Mouse (Mus musculus) forebrain, embryonic 10.5 days (tissue): ENCODE data around the gene Srgap3. TPM values are rescaled to one million over a fixed set of nuclear protein-coding genes. Genes with fewer than 3 reads are reported as not detected.

ENCODE experiments used
- DNase-seq: peaks from one replicate; pipeline ENCODE4 v3.0.0-alpha.2; 2017; ENCODE audit warnings: low spot score; ENCODE audit errors: extremely low spot score
- H3K27ac ChIP-seq: fragments of 300-500 bp; sonication (generic); 2 replicates; pipeline ENCODE4 v1.5.1; 2016; ENCODE audit warnings: mild to moderate bottlenecking
- H3K27me3 ChIP-seq: fragments of 300-500 bp; sonication (generic); 2 replicates; pipeline ENCODE4 v1.6.1; 2016; ENCODE audit warnings: mild to moderate bottlenecking; ENCODE audit not compliant: poor library complexity, severe bottlenecking
- H3K36me3 ChIP-seq: fragments of 300-500 bp; sonication (generic); replicated peaks from 2 replicates; pipeline ENCODE4 v1.6.1; 2016; ENCODE audit warnings: mild to moderate bottlenecking, moderate library complexity
- H3K4me1 ChIP-seq: fragments of 300-500 bp; sonication (generic); 2 replicates; pipeline ENCODE4 v1.6.1; 2016
- H3K4me3 ChIP-seq: fragments of 300-500 bp; sonication (generic); 2 replicates; pipeline ENCODE4 v1.5.1; 2016; ENCODE audit warnings: mild to moderate bottlenecking, moderate library complexity
- H3K9me3 ChIP-seq: fragments of 300-500 bp; sonication (generic); 2 replicates; pipeline ENCODE4 v1.6.1; 2016; ENCODE audit warnings: mild to moderate bottlenecking, moderate library complexity
- WGBS: fragments of 180-500 bp; shearing (Covaris S2); methylation state at CpG from one replicate; pipeline ENCODE4 v1.1.7; 2016; 5-methylcytosine and 5-hydroxymethylcytosine counted together
- polyA plus RNA-seq: library from polyadenylated mRNA; unstranded; fragments of >200 nt; fragmentation: Nextera tagmentation; extraction: Ambion mirVana; gene quantifications from 2 replicates; pipeline ENCODE4 v1.2.1, GENCODE M21; 2016

Gene Srgap3
- polyA plus RNA-seq, 1 experiment from 2014 or later, result 16.5 TPM

GRCm38 (mm10) chr6:112924606-112925141, 22.4 kb downstream of the Srgap3 start:
- no peaks in the 10 kb centered on the region for H3K27me3 ChIP-seq
- H3K36me3 ChIP-seq, result peaks cover 48% of the 10 kb centered on the region
- no peak for DNase-seq
- H3K27ac ChIP-seq, result peak overlapping the region; percentile 54; the same call in 1 of the 2 replicates
- 85% methylated on average over 13 of the region's 13 CpGs for WGBS
- H3K4me3 ChIP-seq, result no peak overlapping the region
- peaks cover 70% of the 10 kb centered on the region for H3K4me1 ChIP-seq
- H3K9me3 ChIP-seq, result peaks cover 4% of the 10 kb centered on the region; the same call in 1 of the 2 replicates

GRCm38 (mm10) chr6:112920619-112921195, 26.4 kb downstream of the Srgap3 start:
- Histone ChIP-seq H3K4me3 (no peak overlapping the region), H3K36me3 (peaks cover 74% of the 10 kb centered on the region), H3K9me3 (peaks cover 4% of the 10 kb centered on the region; the same call in 1 of the 2 replicates), H3K4me1 (peaks cover 31% of the 10 kb centered on the region), H3K27ac (peak overlapping the region; percentile 22; the same call in 1 of the 2 replicates), H3K27me3 (no peaks in the 10 kb centered on the region)
- 81% methylated on average over 8 of the region's 8 CpGs for WGBS
- no peak for DNase-seq

GRCm38 (mm10) chr6:112917717-112918116, 29.3 kb downstream of the Srgap3 start:
- Histone ChIP-seq H3K27me3 (no peaks in the 10 kb centered on the region), H3K4me3 (no peak overlapping the region), H3K4me1 (peaks cover 19% of the 10 kb centered on the region), H3K36me3 (peaks cover 63% of the 10 kb centered on the region), H3K27ac (no peak overlapping the region), H3K9me3 (peaks cover under 1% of the 10 kb centered on the region; the same call in 1 of the 2 replicates)
- no peak for DNase-seq
- 91% methylated on average over 8 of the region's 8 CpGs for WGBS

DNA sequence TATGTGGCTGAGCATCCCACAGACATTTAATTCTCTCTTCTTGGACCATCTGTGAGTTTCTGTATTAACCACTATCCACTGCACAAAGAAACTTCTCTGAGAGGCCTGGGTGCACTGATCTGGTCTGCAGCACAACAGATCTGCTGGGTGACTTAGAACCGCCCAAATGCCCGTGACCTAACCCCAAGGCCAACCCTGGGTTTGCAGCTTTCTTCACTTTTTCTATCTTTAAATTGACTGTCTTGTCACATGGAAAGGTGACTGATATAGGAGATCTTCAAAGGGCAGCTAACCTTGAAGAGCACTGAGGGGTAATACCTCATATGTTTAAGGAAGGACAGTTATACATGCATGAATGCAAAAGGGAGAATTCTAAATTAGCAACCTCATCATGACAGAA, 30.8 kb downstream of the Srgap3 start:
- Histone ChIP-seq H3K4me3 (no peak overlapping the region), H3K36me3 (peaks cover 55% of the 10 kb centered on the region), H3K27me3 (no peaks in the 10 kb centered on the region), H3K9me3 (no peaks in the 10 kb centered on the region), H3K27ac (no peak overlapping the region), H3K4me1 (peaks cover 9% of the 10 kb centered on the region)
- no peak for DNase-seq
- WGBS, result 93% methylated on average over 2 of the region's 2 CpGs

GRCm38 (mm10) chr6:112912552-112912951, 34.5 kb downstream of the Srgap3 start:
- no peaks in the 10 kb centered on the region for H3K27me3 ChIP-seq
- WGBS, result 92% methylated on average over 5 of the region's 5 CpGs
- no peak overlapping the region for H3K27ac ChIP-seq
- no peaks in the 10 kb centered on the region for H3K9me3 ChIP-seq
- no peak overlapping the region for H3K4me3 ChIP-seq
- peaks cover 5% of the 10 kb centered on the region; the same call in 1 of the 2 replicates for H3K4me1 ChIP-seq
- H3K36me3 ChIP-seq, result peaks cover 31% of the 10 kb centered on the region
- DNase-seq, result no peak

DNA sequence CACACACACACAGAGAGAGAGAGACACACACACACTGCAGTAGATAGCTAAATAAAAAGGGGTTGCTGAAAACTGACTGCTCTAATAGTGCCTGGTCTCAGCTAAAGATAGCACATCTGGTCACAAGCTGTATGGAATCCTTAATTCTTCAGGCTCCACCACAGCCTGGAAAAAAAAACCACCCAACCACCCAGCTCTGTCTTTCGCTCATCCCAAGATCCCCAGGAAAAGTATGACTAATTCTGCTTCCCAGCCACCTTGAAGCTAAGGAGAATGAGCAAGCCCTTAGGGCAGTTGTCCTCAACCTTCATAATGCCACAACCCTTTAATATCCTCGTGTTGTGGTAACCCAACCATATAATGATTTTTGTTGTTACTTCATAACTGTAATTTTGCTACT, 37.4 kb downstream of the Srgap3 start:
- DNase-seq, result no peak
- Histone ChIP-seq H3K27me3 (no peaks in the 10 kb centered on the region), H3K27ac (no peak overlapping the region), H3K36me3 (peaks cover 34% of the 10 kb centered on the region), H3K4me3 (no peak overlapping the region), H3K4me1 (peaks cover 7% of the 10 kb centered on the region), H3K9me3 (no peaks in the 10 kb centered on the region)
- 82% methylated on average over 2 of the region's 2 CpGs for WGBS

DNA sequence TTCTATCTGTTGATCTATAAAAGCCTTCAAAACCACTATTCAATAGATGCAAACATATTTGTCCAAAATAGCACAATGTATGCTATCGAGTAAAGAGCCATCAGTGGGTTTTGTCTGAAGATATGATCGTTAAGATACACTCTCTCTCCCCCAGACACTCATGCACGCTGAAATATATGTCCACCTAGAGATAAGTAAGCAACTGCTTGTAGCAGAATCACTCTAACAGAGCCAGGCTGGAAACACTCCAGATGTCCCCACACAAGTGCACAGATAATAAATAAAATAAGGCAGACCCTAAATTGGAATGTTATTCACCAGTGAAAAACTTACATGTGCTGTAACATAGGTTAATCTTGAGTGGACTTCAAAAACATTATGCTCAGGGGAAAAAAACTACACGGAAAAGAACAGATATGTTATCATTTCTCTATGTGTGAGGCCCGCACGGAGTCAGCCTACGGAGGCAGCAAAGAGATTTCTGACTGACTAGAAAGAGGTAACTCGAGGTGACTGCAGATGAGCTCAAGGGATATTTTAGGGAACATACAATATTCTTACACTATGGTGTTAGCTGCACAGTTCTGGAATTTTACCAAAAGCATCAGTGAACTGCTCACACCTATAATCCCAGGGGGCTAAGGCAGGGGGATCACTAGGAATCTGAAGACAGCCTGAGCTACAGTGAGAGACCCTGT, 39.0 kb downstream of the Srgap3 start:
- DNase-seq, result no peak
- 89% methylated on average over 8 of the region's 8 CpGs for WGBS
- peaks cover 24% of the 10 kb centered on the region for H3K36me3 ChIP-seq
- no peak overlapping the region for H3K27ac ChIP-seq
- no peaks in the 10 kb centered on the region for H3K27me3 ChIP-seq
- peaks cover 24% of the 10 kb centered on the region for H3K4me1 ChIP-seq
- H3K4me3 ChIP-seq, result no peak overlapping the region
- H3K9me3 ChIP-seq, result no peaks in the 10 kb centered on the region

DNA sequence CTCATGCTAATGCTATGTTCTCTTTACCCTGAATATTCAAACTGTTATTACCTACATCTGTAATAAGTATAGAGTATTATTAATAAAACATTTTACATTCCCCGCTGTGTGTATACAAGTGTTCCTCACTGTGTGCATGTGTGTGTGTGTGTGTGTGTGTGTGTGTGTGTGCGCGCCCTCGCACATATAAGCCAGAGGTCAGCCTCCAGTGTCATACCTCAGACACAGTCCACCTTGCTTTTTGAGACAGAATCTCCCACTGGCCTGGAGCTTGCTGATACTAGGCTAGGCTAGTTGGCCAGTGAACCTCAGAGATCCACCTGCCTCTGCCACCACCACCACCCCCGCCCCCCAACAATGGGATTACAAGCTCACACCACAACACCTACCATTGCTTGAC, 43.3 kb downstream of the Srgap3 start:
- Histone ChIP-seq H3K4me3 (peak overlapping the region; percentile 34), H3K36me3 (peaks cover 20% of the 10 kb centered on the region), H3K4me1 (peaks cover 61% of the 10 kb centered on the region), H3K9me3 (no peaks in the 10 kb centered on the region), H3K27ac (peak overlapping the region; percentile 93), H3K27me3 (no peaks in the 10 kb centered on the region)
- no peak for DNase-seq
- WGBS, result 95% methylated on average over 5 of the region's 5 CpGs

DNA sequence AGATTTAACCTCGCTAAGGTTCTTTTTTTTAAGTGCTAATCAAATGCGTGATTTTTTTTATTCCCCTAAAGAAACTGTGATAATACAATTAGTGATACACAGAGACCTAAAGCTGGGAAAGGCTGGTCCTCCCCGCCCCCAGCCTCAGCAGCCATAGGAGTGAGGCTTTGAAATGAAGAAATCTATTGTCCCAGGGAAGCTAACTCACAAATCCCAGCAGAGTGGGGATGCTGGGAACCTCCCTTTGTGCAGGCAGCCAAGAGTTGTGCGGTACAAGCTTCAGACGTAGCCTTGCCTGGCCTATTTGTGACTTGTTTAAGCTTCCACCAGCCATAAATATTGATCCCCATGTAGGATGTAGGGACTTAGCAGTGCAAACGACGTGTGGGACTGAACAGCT, 43.8 kb downstream of the Srgap3 start:
- H3K4me3 ChIP-seq, result peak overlapping the region; percentile 34
- DNase-seq, result peak; percentile 70
- H3K4me1 ChIP-seq, result peaks cover 67% of the 10 kb centered on the region
- WGBS, result 3% methylated on average over 7 of the region's 7 CpGs
- H3K27ac ChIP-seq, result peak overlapping the region; percentile 93
- peaks cover 20% of the 10 kb centered on the region for H3K36me3 ChIP-seq
- H3K9me3 ChIP-seq, result no peaks in the 10 kb centered on the region
- H3K27me3 ChIP-seq, result no peaks in the 10 kb centered on the region

DNA sequence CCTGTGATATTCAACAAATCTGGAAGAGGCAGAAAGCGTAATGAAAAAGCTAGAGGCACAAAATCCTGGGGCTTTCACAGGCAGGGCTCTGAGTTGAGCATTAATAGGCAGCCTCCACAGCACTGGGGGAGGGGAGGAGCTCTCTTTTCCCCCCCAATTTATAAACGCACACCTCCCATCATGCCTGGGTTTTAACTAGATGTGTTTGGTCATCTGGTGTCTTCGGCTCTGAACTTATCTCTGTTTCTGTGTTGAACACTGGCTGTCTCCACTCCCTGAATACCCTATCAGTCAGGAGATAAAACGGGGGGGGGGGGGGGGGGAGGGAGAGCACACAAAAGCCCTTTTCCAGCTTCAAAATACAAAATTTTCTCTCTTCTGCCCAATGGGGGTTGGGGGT, 44.3 kb downstream of the Srgap3 start:
- H3K4me1 ChIP-seq, result peaks cover 71% of the 10 kb centered on the region
- no peaks in the 10 kb centered on the region for H3K9me3 ChIP-seq
- peak overlapping the region; percentile 34 for H3K4me3 ChIP-seq
- no peaks in the 10 kb centered on the region for H3K27me3 ChIP-seq
- DNase-seq, result peak; percentile 56
- peaks cover 20% of the 10 kb centered on the region for H3K36me3 ChIP-seq
- H3K27ac ChIP-seq, result peak overlapping the region; percentile 93
- 13% methylated on average over 4 of the region's 4 CpGs for WGBS

- whole genome bisulfite sequencing, result 29% methylated on average over 6 of the region's 6 CpGs
- H3K9me3 ChIP-seq, result no peaks in the 10 kb centered on the region
- H3K27ac ChIP-seq, result peak overlapping the region; percentile 93
- DNase-seq, result peak; percentile 75
- H3K4me1 ChIP-seq, result peaks cover 89% of the 10 kb centered on the region
- H3K27me3 ChIP-seq, result no peaks in the 10 kb centered on the region
- H3K36me3 ChIP-seq, result peaks cover 2% of the 10 kb centered on the region; the same call in 1 of the 2 replicates
- H3K4me3 ChIP-seq, result peak overlapping the region; percentile 28
These were observed 46.8 kb downstream of the Srgap3 start for GRCm38 (mm10) chr6:112900306-112900705.

DNA sequence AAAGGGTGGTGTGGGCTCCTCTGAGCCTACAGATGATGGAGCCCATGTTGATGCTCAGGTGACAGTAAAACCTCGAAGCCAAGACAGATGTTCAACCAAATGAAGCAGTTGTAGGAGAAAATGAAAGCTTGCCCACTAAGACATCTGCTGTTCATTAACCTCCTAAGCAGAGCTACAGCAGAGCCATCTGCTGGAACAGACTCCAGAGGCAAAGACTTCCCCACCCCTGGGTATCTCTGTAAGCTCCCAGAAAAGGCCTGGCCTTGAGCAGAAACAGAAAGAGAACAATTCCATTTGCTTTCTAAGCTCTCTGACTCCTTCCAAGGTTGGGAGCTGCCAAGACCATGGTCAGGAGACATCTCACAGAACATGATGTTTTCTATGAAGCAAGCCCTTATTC, 47.4 kb downstream of the Srgap3 start:
- WGBS, result 53% methylated on average over 1 of the region's 1 CpGs
- H3K4me1 ChIP-seq, result peaks cover 87% of the 10 kb centered on the region
- peak overlapping the region; percentile 93 for H3K27ac ChIP-seq
- H3K4me3 ChIP-seq, result peak overlapping the region; percentile 28
- peaks cover 8% of the 10 kb centered on the region; the same call in 1 of the 2 replicates for H3K36me3 ChIP-seq
- H3K27me3 ChIP-seq, result no peaks in the 10 kb centered on the region
- no peak for DNase-seq
- no peaks in the 10 kb centered on the region for H3K9me3 ChIP-seq

DNA sequence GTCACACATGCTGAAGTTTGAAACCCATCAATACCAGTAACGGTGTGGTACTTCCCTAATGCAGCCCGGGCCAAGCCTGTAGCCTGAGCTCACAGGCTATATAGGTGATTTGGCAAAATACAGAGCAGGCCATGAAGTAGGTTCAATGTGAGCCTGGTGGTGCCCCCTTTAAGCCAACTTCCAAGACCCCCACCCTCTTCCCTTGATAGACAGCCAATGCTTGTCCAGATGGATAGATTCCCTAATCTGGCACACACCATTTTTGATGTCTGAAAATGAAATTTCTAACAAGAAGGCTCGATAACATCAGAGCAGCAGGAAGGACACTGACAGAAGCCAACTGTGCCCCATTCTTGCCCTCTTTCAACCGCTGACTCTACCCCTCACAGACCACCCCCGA, 47.8 kb downstream of the Srgap3 start:
- peak overlapping the region; percentile 93 for H3K27ac ChIP-seq
- no peaks in the 10 kb centered on the region for H3K27me3 ChIP-seq
- 93% methylated on average over 5 of the region's 5 CpGs for WGBS
- H3K36me3 ChIP-seq, result peaks cover 12% of the 10 kb centered on the region; the same call in 1 of the 2 replicates
- no peak for DNase-seq
- H3K9me3 ChIP-seq, result no peaks in the 10 kb centered on the region
- H3K4me1 ChIP-seq, result peaks cover 83% of the 10 kb centered on the region
- H3K4me3 ChIP-seq, result peak overlapping the region; percentile 28; the same call in 1 of the 2 replicates
